Mouse (Mus musculus): Measurements from ENCODE around the gene G0s2. TPM values are rescaled to one million over a fixed set of nuclear protein-coding genes. Genes with fewer than 3 reads are reported as not detected.

G0s2 gene
- total and polyA plus RNA-seq, 2 experiments from 2014 or later = 5.0 to 5.7 TPM

DNA sequence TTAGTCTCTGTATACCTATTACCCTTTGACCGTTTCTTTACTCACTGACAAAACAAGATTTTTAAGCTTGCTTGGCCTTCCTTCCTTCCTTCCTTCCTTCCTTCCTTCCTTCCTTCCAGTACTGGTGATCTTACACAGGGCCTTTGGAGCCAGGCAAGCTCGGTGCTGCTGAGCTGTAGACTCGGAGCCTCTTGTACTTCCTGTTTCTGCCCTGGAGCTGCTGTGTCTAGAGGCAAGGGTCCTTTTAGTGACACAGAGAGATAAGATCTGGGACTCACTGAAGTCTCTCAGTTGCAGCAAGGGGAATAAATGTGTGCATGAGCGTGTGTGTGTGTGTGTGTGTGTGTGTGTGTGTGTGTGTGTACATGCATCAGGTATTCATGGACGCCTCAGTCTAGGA, 42.1 kb downstream of the G0s2 start:
- no peak overlapping the region for H3K9ac ChIP-seq
- no peak overlapping the region for H3K27ac ChIP-seq (ENCODE audit: low read depth, low read length)
- no peak for TF ChIP-seq CTCF (IDR thresholded peaks at IDR 0.05; ENCODE audit: low read depth)
- no peak overlapping the region for H3K4me2 ChIP-seq (ENCODE audit: low read depth)
- H3K9me3 ChIP-seq (ENCODE audit: low read length) = no peaks in the 10 kb centered on the region
- no peaks in the 10 kb centered on the region for H3K4me1 ChIP-seq (ENCODE audit: insufficient read depth)
- DNase-seq (no peak), ATAC-seq (no peak)
- no peaks in the 10 kb centered on the region for H3K36me3 ChIP-seq (ENCODE audit: insufficient read depth)
- no peak overlapping the region for H3K4me3 ChIP-seq (ENCODE audit: low read depth, low read length)
- 86% methylated on average over 5 of the region's 5 CpGs for WGBS
- H3K27me3 ChIP-seq (ENCODE audit: insufficient read depth, low read length) = no peaks in the 10 kb centered on the region

DNA sequence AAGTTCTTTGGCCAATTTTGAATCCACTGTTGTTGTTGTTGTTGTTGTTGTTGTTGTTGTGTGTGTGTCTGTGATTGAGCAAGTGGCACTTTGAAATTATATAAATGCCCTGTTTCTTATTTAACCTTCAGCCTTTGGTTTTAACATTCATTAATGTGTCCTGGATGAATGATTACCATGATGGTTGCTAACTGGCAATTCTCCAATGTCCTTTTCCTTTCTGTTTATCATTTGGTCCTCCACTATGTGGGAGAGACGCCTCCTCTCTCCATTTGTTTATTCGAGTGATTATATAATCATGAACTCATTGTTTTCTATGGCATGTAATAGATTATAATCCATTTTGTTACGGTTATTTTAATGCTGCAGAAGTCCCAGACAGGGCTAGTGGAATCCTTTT, 42.5 kb downstream of the G0s2 start:
- no peak for TF ChIP-seq CTCF (IDR thresholded peaks at IDR 0.05; ENCODE audit: low read depth)
- 76% methylated on average over 3 of the region's 3 CpGs for WGBS
- no peak overlapping the region for H3K9ac ChIP-seq

DNA sequence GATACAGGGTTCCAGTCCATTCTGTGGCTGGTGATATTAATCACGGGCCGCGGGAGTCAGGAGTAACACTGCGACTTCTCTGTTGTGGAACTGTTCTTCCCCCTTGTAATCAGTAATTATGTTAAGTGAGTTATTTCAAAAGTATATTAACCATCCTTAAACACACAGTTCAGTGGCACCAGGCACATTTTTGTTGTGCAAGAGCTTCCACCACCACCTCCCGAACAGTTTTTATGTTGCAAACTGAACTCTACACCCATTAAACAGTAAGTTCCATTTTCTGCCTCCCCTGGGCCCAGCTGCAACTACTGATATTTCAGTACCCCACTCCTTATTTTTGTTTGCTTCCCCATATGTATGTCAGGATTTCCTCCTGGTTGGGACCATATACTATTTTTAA, 43.4 kb downstream of the G0s2 start:
- Histone ChIP-seq H3K27ac (ENCODE audit: low read depth, low read length) (no peak overlapping the region), H3K9ac (no peak overlapping the region), H3K27me3 (ENCODE audit: insufficient read depth, low read length) (no peaks in the 10 kb centered on the region), H3K4me1 (ENCODE audit: insufficient read depth) (no peaks in the 10 kb centered on the region), H3K4me3 (ENCODE audit: low read depth, low read length) (no peak overlapping the region), H3K9me3 (ENCODE audit: low read length) (no peaks in the 10 kb centered on the region), H3K4me2 (ENCODE audit: low read depth) (no peak overlapping the region), H3K36me3 (ENCODE audit: insufficient read depth) (no peaks in the 10 kb centered on the region)
- no peak for TF ChIP-seq CTCF (IDR thresholded peaks at IDR 0.05; ENCODE audit: low read depth)
- ATAC-seq (no peak), DNase-seq (no peak)
- 92% methylated on average over 5 of the region's 5 CpGs for WGBS

More for the DNA sequence above, 42.5 kb downstream of the G0s2 start:
- no peaks in the 10 kb centered on the region for H3K9me3 ChIP-seq (ENCODE audit: low read length)
- no peak overlapping the region for H3K4me3 ChIP-seq (ENCODE audit: low read depth, low read length)
- no peak overlapping the region for H3K27ac ChIP-seq (ENCODE audit: low read depth, low read length)
- H3K36me3 ChIP-seq (ENCODE audit: insufficient read depth) = no peaks in the 10 kb centered on the region
- no peak for DNase-seq
- no peaks in the 10 kb centered on the region for H3K27me3 ChIP-seq (ENCODE audit: insufficient read depth, low read length)
- no peak overlapping the region for H3K4me2 ChIP-seq (ENCODE audit: low read depth)
- H3K4me1 ChIP-seq (ENCODE audit: insufficient read depth) = no peaks in the 10 kb centered on the region
- ATAC-seq = no peak

DNA sequence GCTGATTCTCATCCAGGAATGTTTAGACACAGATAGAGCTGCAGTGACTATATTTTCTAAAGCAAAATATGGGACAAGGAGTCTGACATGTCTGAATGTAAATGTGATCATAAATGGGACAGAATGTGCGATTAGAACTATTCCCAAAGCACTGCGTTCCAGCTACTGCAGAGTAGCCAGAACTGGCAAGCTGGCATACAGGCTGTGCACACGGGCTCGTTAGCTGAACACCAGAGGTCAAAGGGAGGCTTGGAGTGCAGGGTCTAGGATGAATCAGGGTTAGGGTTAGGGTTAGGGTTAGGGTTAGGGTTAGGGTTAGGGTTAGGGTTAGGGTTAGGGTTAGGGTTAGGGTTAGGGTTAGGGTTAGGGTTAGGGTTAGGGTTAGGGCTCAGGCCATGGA, 45.5 kb downstream of the G0s2 start:
- Histone ChIP-seq H3K27ac (ENCODE audit: low read depth, low read length) (no peak overlapping the region), H3K27me3 (ENCODE audit: insufficient read depth, low read length) (no peaks in the 10 kb centered on the region), H3K4me3 (ENCODE audit: low read depth, low read length) (no peak overlapping the region), H3K4me2 (ENCODE audit: low read depth) (no peak overlapping the region), H3K9ac (no peak overlapping the region), H3K9me3 (ENCODE audit: low read length) (no peaks in the 10 kb centered on the region), H3K36me3 (ENCODE audit: insufficient read depth) (no peaks in the 10 kb centered on the region), H3K4me1 (ENCODE audit: insufficient read depth) (no peaks in the 10 kb centered on the region)
- DNase-seq = no peak
- 59% methylated on average over 4 of the region's 4 CpGs for WGBS
- ATAC-seq = no peak
- TF ChIP-seq CTCF (IDR thresholded peaks at IDR 0.05; ENCODE audit: low read depth) = no peak

DNA sequence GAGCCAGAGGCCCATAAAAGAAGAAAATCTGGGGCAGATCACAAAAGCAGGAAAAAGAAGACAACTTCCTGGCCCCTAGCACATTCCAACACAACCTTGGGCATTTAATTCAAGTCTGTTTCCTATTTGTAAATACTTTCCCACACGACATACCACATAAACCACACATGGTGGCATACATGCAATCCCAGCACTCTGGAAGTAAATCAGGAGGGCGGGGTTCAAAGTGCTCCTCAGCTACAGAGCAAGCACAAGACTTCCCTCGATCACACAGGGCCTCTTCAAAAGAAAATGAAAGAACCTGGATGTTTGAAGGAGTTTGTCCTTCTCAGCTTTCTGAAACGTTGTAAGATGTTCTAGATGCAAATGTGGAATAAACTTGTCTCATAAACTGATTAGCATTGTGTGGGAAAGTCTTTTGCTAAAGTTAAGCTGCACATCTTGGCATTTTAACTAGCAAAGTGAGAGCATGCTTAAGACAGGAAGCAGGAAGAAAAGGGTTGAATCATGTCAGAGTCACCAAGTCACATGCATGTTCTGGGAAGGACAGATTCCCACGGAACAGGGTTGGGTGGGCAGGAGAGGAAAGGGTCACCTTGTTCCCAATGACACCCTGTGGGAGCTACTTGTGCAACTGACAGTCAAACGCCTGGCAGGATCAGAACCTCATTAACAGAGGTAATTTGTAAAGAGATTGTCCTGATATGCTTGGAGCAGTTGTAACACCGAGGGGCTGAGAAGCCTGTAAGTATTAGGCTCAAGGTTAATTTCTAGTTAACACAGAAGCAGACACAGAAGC, 46.1 kb downstream of the G0s2 start:
- ATAC-seq (no peak), DNase-seq (no peak)
- Histone ChIP-seq H3K4me1 (ENCODE audit: insufficient read depth) (no peaks in the 10 kb centered on the region), H3K27me3 (ENCODE audit: insufficient read depth, low read length) (no peaks in the 10 kb centered on the region), H3K4me3 (ENCODE audit: low read depth, low read length) (no peak overlapping the region), H3K9me3 (ENCODE audit: low read length) (no peaks in the 10 kb centered on the region), H3K27ac (ENCODE audit: low read depth, low read length) (no peak overlapping the region), H3K9ac (no peak overlapping the region), H3K4me2 (ENCODE audit: low read depth) (no peak overlapping the region), H3K36me3 (ENCODE audit: insufficient read depth) (no peaks in the 10 kb centered on the region)
- TF ChIP-seq CTCF (IDR thresholded peaks at IDR 0.05; ENCODE audit: low read depth) = no peak
- WGBS = 52% methylated on average over 7 of the region's 7 CpGs

DNA sequence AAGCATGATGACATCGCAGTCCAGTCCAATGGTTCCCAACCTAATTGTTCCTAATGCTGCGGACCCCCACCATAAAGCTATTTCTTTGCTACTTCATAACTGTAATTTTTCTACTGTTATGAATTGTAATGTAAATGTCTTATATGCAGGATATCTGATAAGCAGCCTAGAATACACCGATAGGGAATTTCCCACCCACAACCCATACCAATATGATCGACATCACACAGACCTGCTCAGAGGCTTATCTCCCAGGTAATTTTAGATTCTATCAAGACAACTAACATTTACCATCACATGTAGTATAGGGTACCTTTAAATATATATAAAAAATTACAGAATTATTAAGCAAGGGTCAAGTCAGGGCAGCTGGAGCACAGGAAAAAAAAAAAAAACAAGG, 46.9 kb downstream of the G0s2 start:
- H3K4me3 ChIP-seq (ENCODE audit: low read depth, low read length) = no peak overlapping the region
- H3K36me3 ChIP-seq (ENCODE audit: insufficient read depth) = no peaks in the 10 kb centered on the region
- no peak for TF ChIP-seq CTCF (IDR thresholded peaks at IDR 0.05; ENCODE audit: low read depth)
- DNase-seq (no peak), ATAC-seq (no peak)
- no peak overlapping the region for H3K4me2 ChIP-seq (ENCODE audit: low read depth)
- no peaks in the 10 kb centered on the region for H3K4me1 ChIP-seq (ENCODE audit: insufficient read depth)
- no peak overlapping the region for H3K9ac ChIP-seq
- no peak overlapping the region for H3K27ac ChIP-seq (ENCODE audit: low read depth, low read length)
- H3K9me3 ChIP-seq (ENCODE audit: low read length) = no peaks in the 10 kb centered on the region
- H3K27me3 ChIP-seq (ENCODE audit: insufficient read depth, low read length) = no peaks in the 10 kb centered on the region
- WGBS = 96% methylated on average over 4 of the region's 4 CpGs

DNA sequence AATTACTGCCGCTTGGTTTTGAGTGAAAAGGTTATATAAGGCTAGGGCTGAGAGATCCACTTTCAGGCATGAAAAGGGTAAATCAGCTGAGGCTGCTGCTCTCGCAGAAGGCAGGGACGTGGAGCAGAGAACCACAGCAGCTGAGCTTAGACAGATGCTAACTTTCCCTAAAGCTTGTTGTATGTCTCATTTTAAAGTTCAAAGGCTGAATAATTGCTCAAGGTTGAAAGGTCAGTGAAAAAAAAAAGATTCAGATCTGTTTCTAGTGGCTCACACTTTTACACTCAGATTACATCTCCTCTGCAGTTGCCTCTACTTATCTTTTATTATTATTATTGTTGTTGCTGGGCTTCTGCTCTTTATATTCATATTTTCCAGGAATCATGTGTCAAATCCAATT, 47.5 kb downstream of the G0s2 start:
- ATAC-seq = no peak
- Histone ChIP-seq H3K9ac (no peak overlapping the region), H3K36me3 (ENCODE audit: insufficient read depth) (no peaks in the 10 kb centered on the region), H3K4me3 (ENCODE audit: low read depth, low read length) (no peak overlapping the region), H3K27ac (ENCODE audit: low read depth, low read length) (no peak overlapping the region), H3K4me1 (ENCODE audit: insufficient read depth) (no peaks in the 10 kb centered on the region), H3K4me2 (ENCODE audit: low read depth) (no peak overlapping the region), H3K27me3 (ENCODE audit: insufficient read depth, low read length) (no peaks in the 10 kb centered on the region), H3K9me3 (ENCODE audit: low read length) (no peaks in the 10 kb centered on the region)
- 17% methylated on average over 3 of the region's 3 CpGs for WGBS
- DNase-seq = no peak
- no peak for TF ChIP-seq CTCF (IDR thresholded peaks at IDR 0.05; ENCODE audit: low read depth)

Other genes starting within 250 kb of the G0s2 start
- 11.8 and 16.7 TPM in 2 replicates for gene Syt14, start 237.4 kb downstream of the G0s2 start, total RNA-seq (2014; rRNA removed)
- 2.6 and 4.6 TPM in 2 replicates for gene Syt14, start 237.4 kb downstream of the G0s2 start, polyA plus RNA-seq (2015; fragmentation: Nextera tagmentation; extraction: Ambion mirVana)
- 11.4 and 18.6 TPM in 2 replicates for gene Diexf, start 142.9 kb downstream of the G0s2 start, total RNA-seq (2014; rRNA removed)
- gene Diexf, start 142.9 kb downstream of the G0s2 start, polyA plus RNA-seq (2015; fragmentation: Nextera tagmentation; extraction: Ambion mirVana) = 4.0 and 6.2 TPM in 2 replicates
- 0.33 and 0.62 TPM in 2 replicates for gene Irf6, start 120.1 kb downstream of the G0s2 start, total RNA-seq (2014; rRNA removed)
- gene Irf6, start 120.1 kb downstream of the G0s2 start, polyA plus RNA-seq (2015; fragmentation: Nextera tagmentation; extraction: Ambion mirVana) = 0.29 and 0.48 TPM in 2 replicates
- 16.2 and 18.2 TPM in 2 replicates for gene A130010J15Rik, start 105.2 kb downstream of the G0s2 start, total RNA-seq (2014; rRNA removed)
- gene A130010J15Rik, start 105.2 kb downstream of the G0s2 start, polyA plus RNA-seq (2015; fragmentation: Nextera tagmentation; extraction: Ambion mirVana) = 9.6 and 10.8 TPM in 2 replicates
- gene Traf3ip3, start 71.5 kb downstream of the G0s2 start, total RNA-seq (2014; rRNA removed) = 0.69 and 1.8 TPM in 2 replicates
- 1.6 and 2.1 TPM in 2 replicates for gene Traf3ip3, start 71.5 kb downstream of the G0s2 start, polyA plus RNA-seq (2015; fragmentation: Nextera tagmentation; extraction: Ambion mirVana)
- gene Lamb3, start 65.5 kb downstream of the G0s2 start, total RNA-seq (2014; rRNA removed) = 1.5 and 3.6 TPM in 2 replicates
- 0.98 and 1.1 TPM in 2 replicates for gene Lamb3, start 65.5 kb downstream of the G0s2 start, polyA plus RNA-seq (2015; fragmentation: Nextera tagmentation; extraction: Ambion mirVana)
- 1.8 TPM in 2 replicates for gene Hsd11b1, start 9.1 kb downstream of the G0s2 start, total RNA-seq (2014; rRNA removed)
- gene Hsd11b1, start 9.1 kb downstream of the G0s2 start, polyA plus RNA-seq (2015; fragmentation: Nextera tagmentation; extraction: Ambion mirVana) = 2.0 and 2.1 TPM in 2 replicates
- 50.3 and 56.1 TPM in 2 replicates for gene Camk1g, start 97.1 kb upstream of the G0s2 start, total RNA-seq (2014; rRNA removed)
- gene Camk1g, start 97.1 kb upstream of the G0s2 start, polyA plus RNA-seq (2015; fragmentation: Nextera tagmentation; extraction: Ambion mirVana) = 37.4 and 46.0 TPM in 2 replicates

All from forebrain, postnatal 0 days (tissue).